9 mouse cellular contexts compared by ENCODE assay signal in genomic region chr1:125525965-125526665, GRCm38 (mm10). TPM values are rescaled to one million over a fixed set of nuclear protein-coding genes. Genes with fewer than 3 reads are reported as not detected.
DNase-seq lines count a peak whose midpoint lies in the region; ATAC-seq and TF ChIP-seq lines count a peak whose summit lies in the region.
"Had no signal": no experiment of that assay in that cellular context is flagged by ENCODE, and none has a peak within 500 bp of the region (broad histone marks: within the 10 kb centered on the region; RNA-seq: fewer than 3 reads in every experiment).

No protein-coding gene starts in this region.

- WGBS in kidney, embryonic 15.5 days: 40% methylated on average over 7 of the region's 7 CpGs
- 13% methylated on average over 7 of the region's 7 CpGs for WGBS in large intestine, adult 2 months
- 19% methylated on average over 7 of the region's 7 CpGs for WGBS in small intestine, adult 2 months

- TF ChIP-seq POLR2A in small intestine, adult 2 months (IDR thresholded peaks at IDR 0.05; ENCODE audit: low read depth, low read length): no peak

- no peaks in the 10 kb centered on the region for H3K4me1 ChIP-seq in kidney, embryonic 15.5 days
- H3K4me1 ChIP-seq in small intestine, adult 2 months (ENCODE audit: control insufficient read depth, insufficient read depth, insufficient read length, low read length): peaks cover 7% of the 10 kb centered on the region; the same call in 1 of the 2 replicates

- no peak overlapping the region for H3K4me2 ChIP-seq in kidney, embryonic 15.5 days

- H3K4me3 ChIP-seq in kidney, embryonic 15.5 days (replicated peaks): no peak overlapping the region
- no peak overlapping the region for H3K4me3 ChIP-seq in small intestine, adult 2 months (ENCODE audit: low read depth, low read length)

- H3K36me3 ChIP-seq in kidney, embryonic 15.5 days: no peaks in the 10 kb centered on the region
- H3K36me3 ChIP-seq in small intestine, adult 2 months (ENCODE audit: control insufficient read depth, insufficient read depth, low read length): no peaks in the 10 kb centered on the region

- peak; percentile 21 for DNase-seq in kidney, adult 18-20 months
- peak; percentile 70 to 78 for DNase-seq in heart, adult 9 months (ENCODE audit: low spot score in 2 of 2)
- peak; percentile 97 for DNase-seq in large intestine, adult 2 months (ENCODE audit: low read depth, low spot score)
- no peak for DNase-seq in urinary bladder, adult 2 months (ENCODE audit: low spot score)
- DNase-seq in left cerebral cortex, postnatal 36 days (ENCODE audit: low spot score in 2 of 2): no peak
- DNase-seq in left cerebral cortex, postnatal 14 days (ENCODE audit: low spot score in 2 of 2): no peak
- DNase-seq: thymus, postnatal 14 days had no signal

- TF ChIP-seq CTCF in small intestine, adult 2 months (IDR thresholded peaks at IDR 0.05; ENCODE audit: extremely low read depth, insufficient read length, insufficient replicate concordance, low read depth, low read length): no peak

- H3K27ac ChIP-seq in kidney, embryonic 15.5 days: no peak overlapping the region
- peak overlapping the region; percentile 82 for H3K27ac ChIP-seq in small intestine, adult 2 months (ENCODE audit: insufficient read depth, low read depth, low read length)

- no peak; the same call in 1 of the 2 replicates for ATAC-seq in kidney, embryonic 15.5 days (replicated peaks; ENCODE audit: low FRiP score)

- no peaks in the 10 kb centered on the region for H3K9me3 ChIP-seq in kidney, embryonic 15.5 days (replicated peaks)

- H3K27me3 ChIP-seq in kidney, embryonic 15.5 days: no peaks in the 10 kb centered on the region
- H3K27me3 ChIP-seq in small intestine, adult 2 months (ENCODE audit: control insufficient read depth, insufficient read depth, low read length): no peaks in the 10 kb centered on the region

- intact Hi-C loops in left cerebral cortex, postnatal 36 days (cut with DNase I): no loop called here
- intact Hi-C loops in left cerebral cortex, postnatal 14 days (cut with DNase I): no loop called here

- H3K9ac ChIP-seq in kidney, embryonic 15.5 days: no peak overlapping the region

RNA-seq across cellular contexts. Expression of gene Slc35f5, which starts 34.3 kb away (rescaled TPM):
- 51.9 and 53.0 TPM in 2 replicates for polyA plus RNA-seq in kidney, embryonic 15.5 days (2015; fragmentation: Nextera tagmentation; extraction: Ambion mirVana)
- 47.2 and 55.5 TPM in 2 replicates for polyA plus RNA-seq in large intestine, adult 2 months (2012; rRNA removed)
- 14.4 and 29.4 TPM in 2 replicates for polyA plus RNA-seq in small intestine, adult 2 months (2012; rRNA removed)
- 102 and 127 TPM in 2 replicates for polyA plus RNA-seq in urinary bladder, adult 2 months (2012; rRNA removed)
- total RNA-seq in left cerebral cortex, postnatal 36 days (2021): 10 to 100 TPM; 22.8 to 24.4 TPM
- total RNA-seq in left cerebral cortex, postnatal 14 days (2021): 10 to 100 TPM; 29.1 to 33.6 TPM

Comparison
In these comparisons a context has a peak if more than half of its experiments do, and no peak if none do; other contexts are left out.
1. DNase-seq: peak in kidney, adult 18-20 months (single experiment), heart, adult 9 months (2 of 2) and large intestine, adult 2 months (single experiment); none in urinary bladder, adult 2 months (single experiment), left cerebral cortex, postnatal 36 days (0 of 2) and left cerebral cortex, postnatal 14 days (0 of 2).